Mouse (Mus musculus): ENCODE measurements at regions not wholly inside any gene's neighbourhood (a gene's known extent, or its start where the extent isn't known, plus 50 kb on each side); places are given as distances from the start of the nearest gene placed in this dataset.
A peak's percentile ranks its signal among the peaks of the same experiment; 100 is the strongest.

GRCm38 (mm10) chr10:8667244-8667643 lies 148.6 kb upstream of the Ust start:
- DNase-seq (ENCODE audit: low read depth): no peak

- no peak for DNase-seq (ENCODE audit: low read depth)
Observed at GRCm38 (mm10) chr10:8658934-8659294, 140.3 kb upstream of the Ust start.

- DNase-seq (ENCODE audit: low read depth): peak; percentile 38
Observed at GRCm38 (mm10) chr10:8658024-8658933, 139.7 kb upstream of the Ust start.

- no peak for DNase-seq (ENCODE audit: low read depth)
Observed at GRCm38 (mm10) chr10:8657176-8658023, 138.8 kb upstream of the Ust start.

GRCm38 (mm10) chr10:8653651-8654050 lies 135.0 kb upstream of the Ust start:
- DNase-seq (ENCODE audit: low read depth): no peak

GRCm38 (mm10) chr10:8642266-8642665 lies 123.6 kb upstream of the Ust start:
- DNase-seq (ENCODE audit: low read depth): no peak

GRCm38 (mm10) chr10:8624229-8624911 lies 105.7 kb upstream of the Ust start:
- DNase-seq (ENCODE audit: low read depth): no peak

- no peak for DNase-seq (ENCODE audit: low read depth)
Observed at GRCm38 (mm10) chr10:8618676-8619075, 100.1 kb upstream of the Ust start.

GRCm38 (mm10) chr10:8615452-8616025 lies 96.9 kb upstream of the Ust start:
- no peak for DNase-seq (ENCODE audit: low read depth)

GRCm38 (mm10) chr10:8589871-8590533 lies 71.4 kb upstream of the Ust start:
- DNase-seq (ENCODE audit: low read depth): no peak

GRCm38 (mm10) chr10:8589106-8589505 lies 70.5 kb upstream of the Ust start:
- DNase-seq (ENCODE audit: low read depth): peak; percentile 24

- DNase-seq (ENCODE audit: low read depth): no peak
Observed at GRCm38 (mm10) chr10:8584389-8584908, 65.8 kb upstream of the Ust start.

- DNase-seq (ENCODE audit: low read depth): no peak
Observed at GRCm38 (mm10) chr10:8583552-8584388, 65.1 kb upstream of the Ust start.

GRCm38 (mm10) chr10:8580298-8580697 lies 61.7 kb upstream of the Ust start:
- no peak for DNase-seq (ENCODE audit: low read depth)

GRCm38 (mm10) chr10:8577642-8578356 lies 59.2 kb upstream of the Ust start:
- no peak for DNase-seq (ENCODE audit: low read depth)
